Mouse (Mus musculus): ENCODE results near the gene Mylpf.

Gene Mylpf

DNA sequence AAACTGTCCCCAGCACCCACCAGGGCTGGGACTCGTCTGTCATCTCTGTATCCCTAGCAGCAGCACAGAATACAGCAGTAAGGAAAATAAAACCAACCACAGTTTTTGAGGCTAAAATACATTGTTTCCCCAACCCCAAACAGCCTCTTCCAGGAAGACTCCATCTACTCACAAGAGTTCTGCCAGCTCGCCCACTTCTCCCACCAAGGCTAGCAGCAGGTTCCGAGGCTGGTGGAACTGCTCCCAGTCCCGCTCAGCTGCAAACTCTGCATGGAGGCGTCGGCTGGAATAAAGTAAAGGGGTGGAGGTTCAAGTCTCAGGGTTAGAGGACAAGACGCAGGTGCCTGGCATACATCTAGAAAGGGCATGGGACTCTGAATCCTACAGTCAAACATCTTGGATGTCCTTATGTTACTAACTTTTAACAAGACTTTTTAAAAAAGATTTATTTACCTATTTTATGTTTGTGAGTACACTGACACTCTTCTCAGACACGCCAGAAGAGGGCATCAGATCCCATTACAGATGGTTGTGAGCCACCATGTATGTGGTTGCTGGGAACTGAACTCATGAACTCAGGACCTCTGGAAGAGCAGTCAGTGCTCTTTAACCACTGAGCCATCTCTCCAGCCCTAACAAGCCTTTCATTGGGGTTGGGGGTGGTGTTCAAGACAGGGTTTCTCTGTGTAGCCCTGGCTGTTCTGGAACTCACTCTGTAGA lies 50.7 kb downstream of the Mylpf start:
- DNase-seq (ENCODE audit: low spot score), result no peak

DNA sequence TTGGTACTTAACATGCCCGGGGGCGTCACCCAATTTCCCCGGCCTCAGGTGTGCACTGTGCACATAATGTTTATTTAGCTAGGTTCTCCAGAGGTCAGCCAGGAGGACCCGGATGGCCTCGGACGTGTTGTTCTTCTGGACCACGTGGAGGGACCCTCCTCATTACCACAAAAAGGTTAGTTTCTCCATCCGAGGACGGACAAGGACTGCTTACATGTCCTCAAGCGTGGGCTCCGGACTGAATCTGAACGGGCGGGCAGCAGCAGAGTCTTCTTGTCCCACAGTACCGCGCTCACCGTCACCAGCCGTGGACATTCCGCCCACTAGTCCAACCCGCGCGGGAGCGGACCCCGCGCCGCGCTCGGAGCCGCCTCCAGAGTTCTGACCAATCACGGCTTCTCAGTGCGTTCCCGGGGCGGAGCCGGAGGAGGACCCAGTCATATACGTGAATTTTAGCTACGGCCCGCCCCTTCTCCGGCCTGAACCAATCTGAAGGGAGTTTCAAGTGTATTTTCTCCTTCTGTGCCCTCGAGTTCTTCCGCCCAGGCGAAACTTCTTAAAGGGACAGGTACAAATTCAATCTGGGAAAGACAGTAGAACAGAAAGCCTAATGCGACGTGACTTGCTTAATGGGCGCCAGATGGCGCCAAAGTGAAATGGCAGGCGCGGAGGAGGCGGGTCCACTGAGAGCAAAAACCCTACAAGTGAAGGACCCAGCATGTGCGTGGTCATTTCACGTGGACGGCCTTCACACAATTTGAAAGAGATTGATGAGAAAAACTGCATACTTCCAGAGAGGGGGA lies 51.8 kb downstream of the Mylpf start, which contains the start of gene Dctpp1:
TSS of gene Dctpp1 (minus strand) at position 401 of the 803 bp plus-strand sequence.
- DNase-seq (ENCODE audit: low spot score), result peak; percentile 85

DNA sequence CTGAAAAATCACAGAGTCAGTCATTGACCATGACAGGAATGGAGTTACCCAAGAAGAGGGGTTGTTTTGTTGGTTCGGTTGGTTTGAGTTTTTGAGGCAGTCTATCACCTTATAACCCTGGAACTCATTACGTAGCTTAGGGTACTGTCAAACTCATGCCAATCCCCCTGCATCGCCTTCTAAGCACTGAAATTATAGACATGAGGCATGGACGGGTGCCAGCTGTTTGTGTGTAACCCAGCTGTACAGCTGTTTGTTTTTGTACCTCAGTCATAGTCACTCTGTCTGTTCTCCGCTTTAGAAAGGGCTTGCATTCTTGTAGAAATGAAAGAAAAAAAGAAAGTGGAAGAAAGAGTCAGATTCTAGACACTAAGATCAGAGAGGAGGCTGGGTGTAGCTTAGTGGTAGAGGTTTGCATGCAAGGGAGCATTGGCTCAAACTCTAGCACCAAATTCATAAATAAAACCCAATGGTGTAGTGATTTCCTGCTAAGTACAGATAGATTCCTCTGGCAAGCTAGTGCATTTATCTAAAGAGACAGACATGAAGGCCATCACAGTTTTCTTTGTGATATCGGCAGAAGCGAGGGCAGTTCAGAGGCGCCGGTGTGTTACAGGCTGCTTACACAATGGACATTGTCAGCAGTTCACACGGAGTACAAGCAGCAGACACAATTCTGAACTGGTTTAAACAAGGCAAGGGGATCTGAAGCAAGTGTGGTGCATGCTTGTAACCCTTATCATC lies 53.7 kb downstream of the Mylpf start:
- DNase-seq (ENCODE audit: low spot score), result no peak

DNA sequence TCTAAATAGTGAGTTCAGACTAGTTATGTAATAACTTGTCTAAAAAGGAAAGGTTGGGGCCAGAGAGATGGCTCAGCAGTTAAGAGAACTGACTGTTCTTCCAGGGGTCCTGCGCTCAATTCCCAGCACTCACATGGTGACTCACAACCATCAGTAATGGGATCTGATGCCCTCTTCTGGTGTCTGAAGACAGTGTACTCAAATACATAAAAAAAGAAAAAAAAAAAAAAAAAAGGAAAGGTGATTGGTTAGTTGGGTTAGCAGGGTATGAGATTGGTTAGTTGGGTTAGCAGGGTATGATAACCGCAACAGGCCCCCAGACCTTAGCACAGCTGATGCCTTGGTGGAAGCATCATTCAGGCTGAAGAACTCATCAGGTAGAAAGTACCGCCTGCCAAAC lies 54.8 kb downstream of the Mylpf start:
- DNase-seq (ENCODE audit: low spot score), result no peak
